In genomic region chr8:11088946-11089665, GRCm38 (mm10) we compare ENCODE assay signal across 9 mouse cellular contexts.
DNase-seq lines count a peak whose midpoint lies in the region; ATAC-seq and TF ChIP-seq lines count a peak whose summit lies in the region.
"Had no signal": no experiment of that assay in that cellular context is flagged by ENCODE, and none has a peak within 500 bp of the region (broad histone marks: within the 10 kb centered on the region; RNA-seq: fewer than 3 reads in every experiment).

No protein-coding gene starts in this region.

- no peak overlapping the region for H3K4me3 ChIP-seq in heart, adult 2 months
- H3K4me3 ChIP-seq in heart, embryonic 12.5 days, result no peak overlapping the region
- no peak overlapping the region for H3K4me3 ChIP-seq in lung, postnatal 0 days (ENCODE audit: low read depth, low read length)
- no peak overlapping the region for H3K4me3 ChIP-seq in forebrain, embryonic 16.5 days (replicated peaks; ENCODE audit: low read length)
- H3K4me3 ChIP-seq: erythroblast, embryonic 14.5 days had no signal

- H3K4me2 ChIP-seq in heart, embryonic 12.5 days, result no peak overlapping the region
- 0 out of 2 replicates have a peak overlapping the region, but pooled peaks have one; percentile 5 for H3K4me2 ChIP-seq in lung, postnatal 0 days (replicated peaks; ENCODE audit: low read depth, low read length)
- H3K4me2 ChIP-seq in forebrain, embryonic 16.5 days (ENCODE audit: low read length), result no peak overlapping the region

- no peak for TF ChIP-seq EP300 in heart, adult 2 months (IDR thresholded peaks at IDR 0.05; ENCODE audit: insufficient read depth, low read depth, low read length)
- 0 out of 2 replicates have a peak, but pooled peaks have one; percentile 8 for TF ChIP-seq EP300 in lung, postnatal 0 days (IDR thresholded peaks at IDR 0.05)

- no peaks in the 10 kb centered on the region for H3K79me2 ChIP-seq in heart, adult 2 months (replicated peaks; ENCODE audit: control insufficient read depth, insufficient read depth, low read length)

- H3K4me1 ChIP-seq in heart, adult 2 months (ENCODE audit: control insufficient read depth, insufficient read depth, low read length), result no peaks in the 10 kb centered on the region; the same call in none of the 2 replicates
- H3K4me1 ChIP-seq in heart, embryonic 12.5 days (replicated peaks), result peaks cover 9% of the 10 kb centered on the region
- 0 out of 2 replicates have a peak, but pooled peaks cover 6% of the 10 kb centered on the region for H3K4me1 ChIP-seq in lung, postnatal 0 days (ENCODE audit: insufficient read depth, low read depth, low read length)
- 0 out of 2 replicates have a peak, but pooled peaks cover 2% of the 10 kb centered on the region for H3K4me1 ChIP-seq in forebrain, embryonic 16.5 days (replicated peaks; ENCODE audit: control insufficient read depth, insufficient read depth, low read length)

- H3K9me3 ChIP-seq in heart, embryonic 12.5 days (replicated peaks), result no peaks in the 10 kb centered on the region
- H3K9me3 ChIP-seq in lung, postnatal 0 days (ENCODE audit: low read length), result no peaks in the 10 kb centered on the region
- H3K9me3 ChIP-seq in forebrain, embryonic 16.5 days (ENCODE audit: control insufficient read depth, low read length), result no peaks in the 10 kb centered on the region

- TF ChIP-seq CTCF in heart, adult 2 months (IDR thresholded peaks at IDR 0.05), result no peak
- TF ChIP-seq CTCF in lung, postnatal 0 days (IDR thresholded peaks at IDR 0.05), result no peak

- TF ChIP-seq POLR2A in heart, adult 2 months (IDR thresholded peaks at IDR 0.05; ENCODE audit: insufficient read depth, low read depth, low read length), result no peak

- ATAC-seq in heart, embryonic 12.5 days (ENCODE audit: insufficient number of reproducible peaks, low FRiP score), result no peak
- peak; percentile 60 for ATAC-seq in lung, postnatal 0 days
- ATAC-seq in megakaryocyte progenitor cell, adult 5-6 weeks (replicated peaks; ENCODE audit: poor library complexity), result no peak
- no peak for ATAC-seq in forebrain, embryonic 16.5 days

- intact Hi-C loops in heart, adult 2 months (cut with DNase I), result no loop called here

- H3K9ac ChIP-seq in heart, adult 2 months (ENCODE audit: low read depth, low read length), result 0 out of 2 replicates have a peak overlapping the region, but pooled peaks have one; percentile 38
- no peak overlapping the region for H3K9ac ChIP-seq in heart, embryonic 12.5 days
- H3K9ac ChIP-seq in lung, postnatal 0 days (replicated peaks; ENCODE audit: low read depth), result no peak overlapping the region
- H3K9ac ChIP-seq in forebrain, embryonic 16.5 days (replicated peaks; ENCODE audit: low read depth, low read length), result no peak overlapping the region

- WGBS in heart, adult 2 months, result 37% methylated on average over 12 of the region's 12 CpGs
- 42% methylated on average over 12 of the region's 12 CpGs for WGBS in heart, embryonic 12.5 days
- WGBS in lung, postnatal 0 days, result 39% methylated on average over 12 of the region's 12 CpGs
- 46% methylated on average over 12 of the region's 12 CpGs for WGBS in forebrain, embryonic 16.5 days

- H3K36me3 ChIP-seq in heart, adult 2 months (ENCODE audit: control insufficient read depth, insufficient read depth, low read length), result no peaks in the 10 kb centered on the region
- H3K36me3 ChIP-seq in heart, embryonic 12.5 days, result no peaks in the 10 kb centered on the region
- H3K36me3 ChIP-seq in lung, postnatal 0 days (ENCODE audit: insufficient read depth, low read length), result no peaks in the 10 kb centered on the region
- no peaks in the 10 kb centered on the region for H3K36me3 ChIP-seq in forebrain, embryonic 16.5 days (ENCODE audit: control insufficient read depth, insufficient read depth)

- peak overlapping the region; percentile 43 for H3K27ac ChIP-seq in heart, adult 2 months
- no peak overlapping the region for H3K27ac ChIP-seq in heart, embryonic 12.5 days (ENCODE audit: poor library complexity, severe bottlenecking)
- no peak overlapping the region for H3K27ac ChIP-seq in lung, postnatal 0 days (ENCODE audit: low read length)
- no peak overlapping the region for H3K27ac ChIP-seq in forebrain, embryonic 16.5 days (ENCODE audit: low read length)

- no peaks in the 10 kb centered on the region for H3K27me3 ChIP-seq in heart, adult 2 months (ENCODE audit: control insufficient read depth, insufficient read depth, low read length)
- H3K27me3 ChIP-seq in heart, embryonic 12.5 days (replicated peaks), result no peaks in the 10 kb centered on the region
- no peaks in the 10 kb centered on the region for H3K27me3 ChIP-seq in lung, postnatal 0 days (replicated peaks; ENCODE audit: insufficient read depth, low read length)
- no peaks in the 10 kb centered on the region for H3K27me3 ChIP-seq in forebrain, embryonic 16.5 days (replicated peaks; ENCODE audit: control insufficient read depth, insufficient read depth, low read length)

- peak; percentile 69 to 78 for DNase-seq in heart, adult 2 months
- DNase-seq in adrenal gland, postnatal 10 days, result peak; percentile 71
- peak; percentile 57 to 85 for DNase-seq in gastrocnemius, adult 8-10 months (ENCODE audit: low spot score in 2 of 2)
- peak; percentile 65 for DNase-seq in lung, postnatal 0 days (ENCODE audit: low spot score)
- no peak for DNase-seq in natural killer cell, adult 2 months (ENCODE audit: low spot score in 2 of 2)

Comparison
In these comparisons a context has a peak if more than half of its experiments do, and no peak if none do; other contexts are left out.
1. DNase-seq: peak in heart, adult 2 months (2 of 2), adrenal gland, postnatal 10 days (single experiment), gastrocnemius, adult 8-10 months (2 of 2) and lung, postnatal 0 days (single experiment); none in natural killer cell, adult 2 months (0 of 2).